Mouse (Mus musculus): ENCODE measurements at regions not wholly inside any gene's neighbourhood (a gene's known extent, or its start where the extent isn't known, plus 50 kb on each side); places are given as distances from the start of the nearest gene placed in this dataset.

DNA sequence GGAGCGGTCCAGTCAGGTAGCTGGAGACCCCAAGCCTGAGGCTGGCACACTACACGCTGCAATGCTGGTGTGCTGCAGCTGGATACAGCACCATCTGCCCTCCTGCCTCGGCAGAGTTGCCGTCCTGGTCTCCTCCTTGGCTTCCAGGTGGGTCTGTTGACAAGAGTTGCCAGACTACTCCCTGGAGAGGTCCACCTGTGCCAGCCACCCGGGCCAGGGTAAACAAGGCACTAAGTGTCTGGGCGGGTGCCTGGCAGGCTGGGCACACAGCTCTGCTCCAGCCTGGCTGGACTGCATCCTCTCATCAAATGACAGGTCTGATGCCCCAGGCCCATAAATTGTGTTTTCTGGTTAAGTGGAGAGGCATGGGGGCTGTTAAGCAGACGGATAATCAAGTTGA, 61.0 kb upstream of the Col1a1 start:
- Histone ChIP-seq H3K9me3 (replicated peaks; ENCODE audit: insufficient read depth, low read length) (no peaks in the 10 kb centered on the region), H3K4me3 (ENCODE audit: control insufficient read depth in 1 of 2, insufficient read depth in 1 of 2, low read depth in 2 of 2, low read length in 2 of 2) (no peak overlapping the region), H3K27ac (ENCODE audit: control insufficient read depth, low read depth, low read length) (no peak overlapping the region), H3K27me3 (ENCODE audit: control insufficient read depth in 1 of 2, insufficient read depth in 2 of 2, low read length in 2 of 2) (peaks cover 0 to 1% of the 10 kb centered on the region in 2 experiments), H3K9ac (ENCODE audit: control insufficient read depth, low read depth, low read length, poor library complexity, severe bottlenecking) (no peak overlapping the region), H3K36me3 (ENCODE audit: control insufficient read depth in 1 of 2, insufficient read depth in 2 of 2, low read length in 2 of 2) (no peaks in the 10 kb centered on the region), H3K4me1 (ENCODE audit: control insufficient read depth in 1 of 2, insufficient read depth in 2 of 2, low read length in 2 of 2) (no peaks in the 10 kb centered on the region), H3K79me2 (ENCODE audit: control insufficient read depth, insufficient read depth, low read length, poor library complexity) (no peaks in the 10 kb centered on the region)
- DNase-seq (ENCODE audit: low read depth, low spot score), result no peak
- no peak for TF ChIP-seq MXI1 (IDR thresholded peaks at IDR 0.05; ENCODE audit: low read depth, low read length)
- TF ChIP-seq ETS1 (IDR thresholded peaks at IDR 0.05; ENCODE audit: low read depth, low read length), result no peak
- no peak for TF ChIP-seq KAT2A (conservative IDR thresholded peaks at IDR 0.05; ENCODE audit: low read depth, low read length)
- TF ChIP-seq JUND (IDR thresholded peaks at IDR 0.05; ENCODE audit: low read depth, low read length), result no peak
- no peak for TF ChIP-seq SMC3 (IDR thresholded peaks at IDR 0.05; ENCODE audit: low read depth, low read length)
- no peak for TF ChIP-seq SIN3A (IDR thresholded peaks at IDR 0.05; ENCODE audit: low read length)
- no peak for TF ChIP-seq UBTF (IDR thresholded peaks at IDR 0.05; ENCODE audit: borderline replicate concordance, insufficient read depth, low read depth, low read length)
- no peak for TF ChIP-seq ZMIZ1 (IDR thresholded peaks at IDR 0.05; ENCODE audit: low read depth, low read length)
- no peak for TF ChIP-seq GABPA (IDR thresholded peaks at IDR 0.05; ENCODE audit: low read depth, low read length)
- TF ChIP-seq BHLHE40 (IDR thresholded peaks at IDR 0.05; ENCODE audit: borderline replicate concordance, low read depth, low read length), result no peak
- TF ChIP-seq ZKSCAN1 (IDR thresholded peaks at IDR 0.05; ENCODE audit: low read depth, low read length), result no peak
- no peak for TF ChIP-seq USF1 (IDR thresholded peaks at IDR 0.05; ENCODE audit: low read depth, low read length)
- TF ChIP-seq E2F4 (IDR thresholded peaks at IDR 0.05; ENCODE audit: borderline replicate concordance, low read depth, low read length), result no peak
- TF ChIP-seq TAL1 (IDR thresholded peaks at IDR 0.05; ENCODE audit: low read length), result no peak
- no peak for TF ChIP-seq RCOR1 (IDR thresholded peaks at IDR 0.05; ENCODE audit: low read depth, low read length)
- no peak for TF ChIP-seq MEF2A (IDR thresholded peaks at IDR 0.05; ENCODE audit: extremely low read depth, insufficient replicate concordance, low read depth, low read length, poor library complexity, severe bottlenecking)
- no peak for TF ChIP-seq ELF1 (IDR thresholded peaks at IDR 0.05; ENCODE audit: low read depth, low read length)
- no peak for TF ChIP-seq MAX (IDR thresholded peaks at IDR 0.05; ENCODE audit: low read length)

DNA sequence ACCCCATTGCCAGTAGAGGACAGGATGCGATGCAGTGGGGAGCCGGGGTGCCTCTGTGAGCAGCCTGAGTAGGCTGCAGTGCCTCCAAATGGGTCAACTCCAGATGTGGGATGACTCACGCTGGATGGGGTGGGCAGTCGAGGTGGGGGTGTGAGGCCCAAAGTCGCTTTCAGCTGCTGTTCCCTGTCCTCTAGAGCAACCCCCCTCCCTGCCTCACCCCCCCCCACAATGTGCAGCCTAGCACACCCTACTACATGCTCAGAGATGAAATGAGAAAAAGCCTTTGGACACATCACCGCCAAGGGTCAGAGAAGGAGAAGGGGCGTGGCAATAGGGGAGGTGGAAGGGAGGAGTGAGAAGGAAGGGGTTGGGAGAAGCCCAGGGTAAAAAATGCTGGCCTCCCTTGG, 61.9 kb upstream of the Col1a1 start:
- no peaks in the 10 kb centered on the region for H3K9me3 ChIP-seq (replicated peaks; ENCODE audit: insufficient read depth, low read length)
- no peaks in the 10 kb centered on the region; a peak in 3 of 4 replicates for H3K27me3 ChIP-seq (ENCODE audit: control insufficient read depth in 1 of 2, insufficient read depth in 2 of 2, low read length in 2 of 2)
- TF ChIP-seq HCFC1 (IDR thresholded peaks at IDR 0.05; ENCODE audit: low read depth, low read length) (no peak), ELF1 (IDR thresholded peaks at IDR 0.05; ENCODE audit: low read depth, low read length) (no peak), RAD21 (IDR thresholded peaks at IDR 0.05; ENCODE audit: low read depth, low read length) (no peak), MXI1 (IDR thresholded peaks at IDR 0.05; ENCODE audit: low read depth, low read length) (no peak), MAX (IDR thresholded peaks at IDR 0.05; ENCODE audit: low read length) (no peak), KAT2A (conservative IDR thresholded peaks at IDR 0.05; ENCODE audit: low read depth, low read length) (no peak), JUND (IDR thresholded peaks at IDR 0.05; ENCODE audit: low read depth, low read length) (no peak), RCOR1 (IDR thresholded peaks at IDR 0.05; ENCODE audit: low read depth, low read length) (no peak), POLR2A (IDR thresholded peaks at IDR 0.05; ENCODE audit: control insufficient read depth in 1 of 2, insufficient read depth in 1 of 2, low read depth in 1 of 2, low read length in 2 of 2, poor library complexity in 1 of 2) (no peak), UBTF (IDR thresholded peaks at IDR 0.05; ENCODE audit: borderline replicate concordance, insufficient read depth, low read depth, low read length) (no peak), ZKSCAN1 (IDR thresholded peaks at IDR 0.05; ENCODE audit: low read depth, low read length) (no peak), MEF2A (IDR thresholded peaks at IDR 0.05; ENCODE audit: extremely low read depth, insufficient replicate concordance, low read depth, low read length, poor library complexity, severe bottlenecking) (no peak), GABPA (IDR thresholded peaks at IDR 0.05; ENCODE audit: low read depth, low read length) (no peak), MYC (IDR thresholded peaks at IDR 0.05; ENCODE audit: low read depth, low read length) (no peak), MAZ (IDR thresholded peaks at IDR 0.05; ENCODE audit: low read depth, low read length) (no peak), NRF1 (IDR thresholded peaks at IDR 0.05; ENCODE audit: insufficient read depth, low read depth, low read length, poor library complexity, severe bottlenecking) (no peak), POLR2AphosphoS5 (IDR thresholded peaks at IDR 0.05; ENCODE audit: borderline replicate concordance, low read depth, low read length) (no peak)
- no peaks in the 10 kb centered on the region for H3K4me1 ChIP-seq (ENCODE audit: control insufficient read depth in 1 of 2, insufficient read depth in 2 of 2, low read length in 2 of 2)
- H3K9ac ChIP-seq (ENCODE audit: control insufficient read depth, low read depth, low read length, poor library complexity, severe bottlenecking), result no peak overlapping the region
- no peak overlapping the region for H3K27ac ChIP-seq (ENCODE audit: control insufficient read depth, low read depth, low read length)
- H3K4me3 ChIP-seq (ENCODE audit: control insufficient read depth in 1 of 2, insufficient read depth in 1 of 2, low read depth in 2 of 2, low read length in 2 of 2), result no peak overlapping the region
- H3K36me3 ChIP-seq (ENCODE audit: control insufficient read depth in 1 of 2, insufficient read depth in 2 of 2, low read length in 2 of 2), result no peaks in the 10 kb centered on the region
- DNase-seq (ENCODE audit: low read depth, low spot score), result no peak
- H3K79me2 ChIP-seq (ENCODE audit: control insufficient read depth, insufficient read depth, low read length, poor library complexity), result no peaks in the 10 kb centered on the region
